Mouse (Mus musculus) heart, postnatal 0 days (tissue): Measurements from ENCODE around the gene Ndufb7.

Experiments
- CTCF ChIP-seq: IDR thresholded peaks from 2 replicates; pipeline ENCODE4 v1.5.1; 2016; ENCODE audit warnings: antibody characterized with exemption, control low read depth, low read depth
- EP300 ChIP-seq: IDR thresholded peaks from 2 replicates; pipeline ENCODE4 v1.6.1; 2016; ENCODE audit warnings: antibody characterized with exemption, low read depth

DNA sequence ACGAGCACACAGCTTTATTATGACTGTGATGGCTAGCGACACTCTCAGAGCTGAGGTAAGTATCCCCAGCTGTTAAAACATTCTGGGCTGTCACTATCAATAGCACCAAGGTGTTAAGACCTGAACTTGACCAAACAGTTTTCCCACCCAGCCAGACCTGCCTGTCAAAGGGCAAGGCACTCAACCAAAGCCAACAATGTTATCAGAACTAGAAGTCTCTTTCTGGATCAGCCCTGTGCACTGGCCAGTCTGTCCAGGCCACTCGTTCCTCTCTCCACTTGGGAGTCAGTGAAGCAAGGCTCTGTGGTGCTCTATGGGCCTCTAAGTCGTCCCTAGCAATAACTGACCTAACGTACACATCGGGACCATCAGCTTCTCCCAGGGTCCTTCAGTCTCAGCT, 21.2 kb downstream of the Ndufb7 start:
- no peak for TF ChIP-seq CTCF
- TF ChIP-seq EP300: no peak
